Mouse (Mus musculus) lung, adult 18-20 months (tissue): ENCODE data around the gene Kif2a.
"Not testable (repeated sequence)": the region's sequence is repeated elsewhere in the genome, so short reads cannot be mapped to it uniquely, and the experiment has no call there.

Experiments used
- DNase-seq, 2 experiments: peaks; one replicate each; pipeline ENCODE4 v3.0.0; 2022; ENCODE audit warnings: mixed read lengths in 2 of 2

Gene Kif2a

GRCm38 (mm10) chr13:107019443-107019842, 2.5 kb downstream of the Kif2a start:
- DNase-seq: no peak

- no peak for DNase-seq
Measured at GRCm38 (mm10) chr13:107013926-107014325, 8.0 kb downstream of the Kif2a start.

GRCm38 (mm10) chr13:107011618-107012017, 10.3 kb downstream of the Kif2a start:
- no peak for DNase-seq

GRCm38 (mm10) chr13:107008174-107008573, 13.8 kb downstream of the Kif2a start:
- no peak for DNase-seq

GRCm38 (mm10) chr13:107003211-107003610, 18.7 kb downstream of the Kif2a start:
- DNase-seq: no peak

- peak; percentile 14 to 34 for DNase-seq
Measured at GRCm38 (mm10) chr13:106998671-106999070, 23.3 kb downstream of the Kif2a start.

- no peak for DNase-seq
Measured at GRCm38 (mm10) chr13:106998026-106998425, 23.9 kb downstream of the Kif2a start.

- not testable (repeated sequence) for DNase-seq
Measured at GRCm38 (mm10) chr13:106997557-106997956, 24.4 kb downstream of the Kif2a start.

GRCm38 (mm10) chr13:106996891-106997290, 25.0 kb downstream of the Kif2a start:
- no peak for DNase-seq

GRCm38 (mm10) chr13:106961496-106961895, 60.4 kb downstream of the Kif2a start:
- no peak for DNase-seq

GRCm38 (mm10) chr13:106960557-106960956, 61.4 kb downstream of the Kif2a start:
- DNase-seq: no peak

GRCm38 (mm10) chr13:106958286-106958685, 63.6 kb downstream of the Kif2a start:
- DNase-seq: no peak

- no peak for DNase-seq
Measured at GRCm38 (mm10) chr13:106957554-106957953, 64.4 kb downstream of the Kif2a start.

GRCm38 (mm10) chr13:106954880-106955279, 67.0 kb downstream of the Kif2a start:
- DNase-seq: no peak

- DNase-seq: no peak
Measured at GRCm38 (mm10) chr13:106947583-106947982, 74.3 kb downstream of the Kif2a start.

- DNase-seq: peak; percentile 96 to 97
Measured at GRCm38 (mm10) chr13:106946594-106947540, 75.1 kb downstream of the Kif2a start, which contains the start of gene Dimt1. TSS of gene Dimt1 (plus strand) at chr13:106947127.

- DNase-seq: no peak
Measured at GRCm38 (mm10) chr13:106945518-106945917, 76.4 kb downstream of the Kif2a start.

- DNase-seq: no peak
Measured at GRCm38 (mm10) chr13:106942721-106943120, 79.2 kb downstream of the Kif2a start.

GRCm38 (mm10) chr13:106941211-106941976, 80.5 kb downstream of the Kif2a start:
- peak; percentile 4 to 5 for DNase-seq

- no peak for DNase-seq
Measured at GRCm38 (mm10) chr13:106937138-106937472, 84.8 kb downstream of the Kif2a start.

- peak; percentile 89 to 91 for DNase-seq
Measured at GRCm38 (mm10) chr13:106936256-106937137, 85.4 kb downstream of the Kif2a start, which contains the start of gene Ipo11. TSS of gene Ipo11 (minus strand) at chr13:106936958.

GRCm38 (mm10) chr13:106935871-106936255, 86.1 kb downstream of the Kif2a start:
- no peak for DNase-seq

GRCm38 (mm10) chr13:106929201-106929600, 92.7 kb downstream of the Kif2a start:
- DNase-seq: no peak
